Mouse (Mus musculus) right cerebral cortex, postnatal 25 days (tissue): Measurements from ENCODE around the gene Mboat7.

Experiments used
- DNase-seq: peaks from one replicate; pipeline ENCODE4 v3.0.0; 2022

Mboat7 gene

GRCm38 (mm10) chr7:3692382-3692986, 839 bp downstream of the Mboat7 start, which contains the start of gene Tsen34:
Gene Tsen34, plus strand, starts transcription at chr7:3692863.
- no peak for DNase-seq

GRCm38 (mm10) chr7:3691919-3692318, 1.4 kb downstream of the Mboat7 start:
- DNase-seq = no peak

GRCm38 (mm10) chr7:3685400-3686187, 7.7 kb downstream of the Mboat7 start:
- DNase-seq = no peak

- no peak for DNase-seq
Observed at GRCm38 (mm10) chr7:3684698-3685097, 8.6 kb downstream of the Mboat7 start.

- DNase-seq = no peak
Observed at GRCm38 (mm10) chr7:3683908-3684550, 9.3 kb downstream of the Mboat7 start.

GRCm38 (mm10) chr7:3677342-3677741, 16.0 kb downstream of the Mboat7 start, which contains the start of gene Tmc4:
Gene Tmc4, minus strand, starts transcription at chr7:3677553.
- no peak for DNase-seq

GRCm38 (mm10) chr7:3676371-3676770, 17.0 kb downstream of the Mboat7 start:
- DNase-seq = no peak

- no peak for DNase-seq
Observed at GRCm38 (mm10) chr7:3675228-3675548, 18.1 kb downstream of the Mboat7 start.

- peak; percentile 76 for DNase-seq
Observed at GRCm38 (mm10) chr7:3674507-3675227, 18.7 kb downstream of the Mboat7 start.

GRCm38 (mm10) chr7:3666921-3667391, 26.4 kb downstream of the Mboat7 start:
- no peak for DNase-seq

GRCm38 (mm10) chr7:3665215-3666114, 27.9 kb downstream of the Mboat7 start, which contains the start of gene Leng1:
Gene Leng1, minus strand, starts transcription at chr7:3665840.
- peak; percentile 95 for DNase-seq

- DNase-seq = peak; percentile 31
Observed at GRCm38 (mm10) chr7:3664524-3665214, 28.7 kb downstream of the Mboat7 start.

GRCm38 (mm10) chr7:3658578-3658977, 34.7 kb downstream of the Mboat7 start:
- DNase-seq = no peak

- no peak for DNase-seq
Observed at GRCm38 (mm10) chr7:3656966-3657365, 36.4 kb downstream of the Mboat7 start.

- DNase-seq = no peak
Observed at GRCm38 (mm10) chr7:3646641-3647040, 46.7 kb downstream of the Mboat7 start.

GRCm38 (mm10) chr7:3646188-3646587, 47.1 kb downstream of the Mboat7 start:
- DNase-seq = no peak

- no peak for DNase-seq
Observed at GRCm38 (mm10) chr7:3645488-3646025, 47.8 kb downstream of the Mboat7 start.

- peak; percentile 99 for DNase-seq
Observed at GRCm38 (mm10) chr7:3644672-3645487, 48.4 kb downstream of the Mboat7 start, which contains the start of gene Cnot3. Gene Cnot3, plus strand, starts transcription at chr7:3645268.

GRCm38 (mm10) chr7:3644348-3644671, 49.0 kb downstream of the Mboat7 start:
- no peak for DNase-seq

- DNase-seq = no peak
Observed at GRCm38 (mm10) chr7:3643843-3644242, 49.5 kb downstream of the Mboat7 start.
